Mouse (Mus musculus): Measurements from ENCODE around the gene Ebi3.

The Ebi3 gene

DNA sequence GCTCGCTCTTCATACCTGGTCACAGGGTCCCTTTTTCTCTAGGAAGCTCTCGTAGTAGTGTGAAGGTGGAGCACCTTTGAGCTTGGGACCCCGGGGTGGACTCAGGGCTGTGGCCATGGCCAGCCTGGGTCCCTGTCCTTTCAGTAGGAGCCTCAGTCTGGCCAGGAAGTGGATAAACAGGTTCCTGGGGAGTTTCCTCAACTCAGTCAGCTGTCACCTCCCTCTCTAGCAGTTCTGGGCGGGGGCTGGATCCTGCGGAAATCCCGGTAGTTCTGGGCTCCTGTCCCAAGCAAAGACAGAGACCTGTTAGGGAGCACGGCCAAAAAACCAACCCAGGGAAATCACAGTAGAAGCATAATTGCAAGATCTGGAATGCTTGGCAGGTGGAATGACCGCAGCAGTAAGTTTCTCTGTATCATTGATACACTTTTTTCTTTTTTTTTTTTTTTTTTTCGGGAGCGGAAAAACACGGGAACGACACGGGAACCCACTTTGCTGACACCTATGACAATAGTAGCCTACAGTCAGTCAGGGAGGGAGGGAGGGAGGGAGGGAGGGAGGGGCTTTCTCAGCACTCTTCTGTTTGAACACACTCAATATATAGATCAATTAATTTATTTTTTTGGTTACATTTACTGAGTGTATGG lies 53.1 kb downstream of the Ebi3 start, which contains the start of the genes Stap2 and Mpnd:
Gene Stap2, minus strand, starts transcription at position 170 of the 647 bp plus-strand sequence.
Gene Mpnd, plus strand, starts transcription at position 297 of the 647 bp plus-strand sequence.
- peak; percentile 51 for DNase-seq (ENCODE audit: low read depth)

Measured in c-Kit-positive CD71-positive TER-119-negative erythroid progenitor cells, embryonic 14.5 days (primary cell).